Mouse (Mus musculus): ENCODE results near the gene Auts2. TPM values are rescaled to one million over a fixed set of nuclear protein-coding genes. Genes with fewer than 3 reads are reported as not detected.

The Auts2 gene
- polyA plus RNA-seq, 1 experiment from 2014 or later: 34.5 TPM

- H3K4me1 ChIP-seq (ENCODE audit: control insufficient read depth, insufficient read depth, low read length): peaks cover 29% of the 10 kb centered on the region
- H3K4me2 ChIP-seq (ENCODE audit: low read length): no peak overlapping the region
- no peak overlapping the region for H3K27ac ChIP-seq (ENCODE audit: low read depth, low read length)
- ATAC-seq: no peak
- no peaks in the 10 kb centered on the region for H3K36me3 ChIP-seq (ENCODE audit: control insufficient read depth, insufficient read depth, low read length)
- 14% methylated on average over 4 of the region's 4 CpGs for WGBS
- H3K27me3 ChIP-seq (replicated peaks; ENCODE audit: control insufficient read depth, insufficient read depth, low read length): no peaks in the 10 kb centered on the region
- no peak overlapping the region for H3K4me3 ChIP-seq (ENCODE audit: low read depth, low read length)
- no peak overlapping the region for H3K9ac ChIP-seq (ENCODE audit: low read length)
- no peak for DNase-seq (ENCODE audit: low spot score)
- H3K9me3 ChIP-seq (replicated peaks; ENCODE audit: control insufficient read depth, low read length): no peaks in the 10 kb centered on the region
Observed at GRCm38 (mm10) chr5:132491508-132491907, 51.6 kb downstream of the Auts2 start.

GRCm38 (mm10) chr5:132490326-132490725, 52.8 kb downstream of the Auts2 start:
- H3K36me3 ChIP-seq (ENCODE audit: control insufficient read depth, insufficient read depth, low read length): no peaks in the 10 kb centered on the region
- no peak overlapping the region for H3K27ac ChIP-seq (ENCODE audit: low read depth, low read length)
- peaks cover 33% of the 10 kb centered on the region for H3K4me1 ChIP-seq (ENCODE audit: control insufficient read depth, insufficient read depth, low read length)
- no peak for DNase-seq (ENCODE audit: low spot score)
- H3K4me3 ChIP-seq (ENCODE audit: low read depth, low read length): no peak overlapping the region
- H3K9ac ChIP-seq (ENCODE audit: low read length): no peak overlapping the region
- WGBS: 93% methylated on average over 1 of the region's 1 CpGs
- H3K27me3 ChIP-seq (replicated peaks; ENCODE audit: control insufficient read depth, insufficient read depth, low read length): no peaks in the 10 kb centered on the region
- no peaks in the 10 kb centered on the region for H3K9me3 ChIP-seq (replicated peaks; ENCODE audit: control insufficient read depth, low read length)
- H3K4me2 ChIP-seq (ENCODE audit: low read length): no peak overlapping the region
- no peak for ATAC-seq

- DNase-seq (ENCODE audit: low spot score) (no peak), ATAC-seq (no peak)
- Histone ChIP-seq H3K9ac (ENCODE audit: low read length) (no peak overlapping the region), H3K9me3 (replicated peaks; ENCODE audit: control insufficient read depth, low read length) (no peaks in the 10 kb centered on the region), H3K4me3 (ENCODE audit: low read depth, low read length) (no peak overlapping the region), H3K4me1 (ENCODE audit: control insufficient read depth, insufficient read depth, low read length) (peaks cover 33% of the 10 kb centered on the region), H3K36me3 (ENCODE audit: control insufficient read depth, insufficient read depth, low read length) (no peaks in the 10 kb centered on the region), H3K4me2 (ENCODE audit: low read length) (no peak overlapping the region), H3K27ac (ENCODE audit: low read depth, low read length) (no peak overlapping the region), H3K27me3 (replicated peaks; ENCODE audit: control insufficient read depth, insufficient read depth, low read length) (no peaks in the 10 kb centered on the region)
- WGBS: 47% methylated on average over 7 of the region's 7 CpGs
Observed at GRCm38 (mm10) chr5:132489736-132490313, 53.3 kb downstream of the Auts2 start.

GRCm38 (mm10) chr5:132486831-132487230, 56.3 kb downstream of the Auts2 start:
- 12% methylated on average over 7 of the region's 7 CpGs for WGBS
- Histone ChIP-seq H3K36me3 (ENCODE audit: control insufficient read depth, insufficient read depth, low read length) (no peaks in the 10 kb centered on the region), H3K4me2 (ENCODE audit: low read length) (no peak overlapping the region), H3K9me3 (replicated peaks; ENCODE audit: control insufficient read depth, low read length) (no peaks in the 10 kb centered on the region), H3K9ac (ENCODE audit: low read length) (no peak overlapping the region), H3K4me1 (ENCODE audit: control insufficient read depth, insufficient read depth, low read length) (peaks cover 32% of the 10 kb centered on the region), H3K27ac (ENCODE audit: low read depth, low read length) (no peak overlapping the region), H3K4me3 (ENCODE audit: low read depth, low read length) (no peak overlapping the region), H3K27me3 (replicated peaks; ENCODE audit: control insufficient read depth, insufficient read depth, low read length) (no peaks in the 10 kb centered on the region)
- no peak for ATAC-seq
- DNase-seq (ENCODE audit: low spot score): no peak

GRCm38 (mm10) chr5:132485994-132486393, 57.1 kb downstream of the Auts2 start:
- no peaks in the 10 kb centered on the region for H3K9me3 ChIP-seq (replicated peaks; ENCODE audit: control insufficient read depth, low read length)
- DNase-seq (ENCODE audit: low spot score) (no peak), ATAC-seq (no peak)
- peaks cover 34% of the 10 kb centered on the region for H3K4me1 ChIP-seq (ENCODE audit: control insufficient read depth, insufficient read depth, low read length)
- no peaks in the 10 kb centered on the region for H3K27me3 ChIP-seq (replicated peaks; ENCODE audit: control insufficient read depth, insufficient read depth, low read length)
- WGBS: 87% methylated on average over 6 of the region's 6 CpGs
- no peak overlapping the region for H3K4me2 ChIP-seq (ENCODE audit: low read length)
- H3K27ac ChIP-seq (ENCODE audit: low read depth, low read length): no peak overlapping the region
- no peaks in the 10 kb centered on the region for H3K36me3 ChIP-seq (ENCODE audit: control insufficient read depth, insufficient read depth, low read length)
- no peak overlapping the region for H3K4me3 ChIP-seq (ENCODE audit: low read depth, low read length)
- no peak overlapping the region for H3K9ac ChIP-seq (ENCODE audit: low read length)

GRCm38 (mm10) chr5:132485448-132485847, 57.7 kb downstream of the Auts2 start:
- 71% methylated on average over 3 of the region's 3 CpGs for WGBS
- no peak for ATAC-seq
- Histone ChIP-seq H3K27ac (ENCODE audit: low read depth, low read length) (no peak overlapping the region), H3K4me2 (ENCODE audit: low read length) (no peak overlapping the region), H3K36me3 (ENCODE audit: control insufficient read depth, insufficient read depth, low read length) (no peaks in the 10 kb centered on the region), H3K4me1 (ENCODE audit: control insufficient read depth, insufficient read depth, low read length) (peaks cover 39% of the 10 kb centered on the region), H3K4me3 (ENCODE audit: low read depth, low read length) (no peak overlapping the region), H3K9ac (ENCODE audit: low read length) (no peak overlapping the region), H3K27me3 (replicated peaks; ENCODE audit: control insufficient read depth, insufficient read depth, low read length) (no peaks in the 10 kb centered on the region), H3K9me3 (replicated peaks; ENCODE audit: control insufficient read depth, low read length) (no peaks in the 10 kb centered on the region)
- no peak for DNase-seq (ENCODE audit: low spot score)

GRCm38 (mm10) chr5:132481476-132481875, 61.7 kb downstream of the Auts2 start:
- no peak overlapping the region for H3K9ac ChIP-seq (ENCODE audit: low read length)
- no peak for ATAC-seq
- WGBS: 65% methylated on average over 3 of the region's 3 CpGs

GRCm38 (mm10) chr5:132480461-132480860, 62.7 kb downstream of the Auts2 start:
- Histone ChIP-seq H3K27me3 (replicated peaks; ENCODE audit: control insufficient read depth, insufficient read depth, low read length) (no peaks in the 10 kb centered on the region), H3K4me2 (ENCODE audit: low read length) (no peak overlapping the region), H3K36me3 (ENCODE audit: control insufficient read depth, insufficient read depth, low read length) (no peaks in the 10 kb centered on the region), H3K9ac (ENCODE audit: low read length) (no peak overlapping the region), H3K27ac (ENCODE audit: low read depth, low read length) (no peak overlapping the region; the same call in 1 of the 2 replicates), H3K9me3 (replicated peaks; ENCODE audit: control insufficient read depth, low read length) (no peaks in the 10 kb centered on the region), H3K4me3 (ENCODE audit: low read depth, low read length) (no peak overlapping the region), H3K4me1 (ENCODE audit: control insufficient read depth, insufficient read depth, low read length) (peaks cover 39% of the 10 kb centered on the region)
- DNase-seq (ENCODE audit: low spot score) (peak; percentile 62), ATAC-seq (peak; percentile 42; the same call in 1 of the 2 replicates)
- 24% methylated on average over 6 of the region's 6 CpGs for WGBS

More at GRCm38 (mm10) chr5:132481476-132481875, 61.7 kb downstream of the Auts2 start:
- no peak for DNase-seq (ENCODE audit: low spot score)
- H3K9me3 ChIP-seq (replicated peaks; ENCODE audit: control insufficient read depth, low read length): no peaks in the 10 kb centered on the region
- peaks cover 42% of the 10 kb centered on the region for H3K4me1 ChIP-seq (ENCODE audit: control insufficient read depth, insufficient read depth, low read length)
- no peaks in the 10 kb centered on the region for H3K36me3 ChIP-seq (ENCODE audit: control insufficient read depth, insufficient read depth, low read length)
- no peaks in the 10 kb centered on the region for H3K27me3 ChIP-seq (replicated peaks; ENCODE audit: control insufficient read depth, insufficient read depth, low read length)
- no peak overlapping the region for H3K4me2 ChIP-seq (ENCODE audit: low read length)
- H3K4me3 ChIP-seq (ENCODE audit: low read depth, low read length): no peak overlapping the region
- H3K27ac ChIP-seq (ENCODE audit: low read depth, low read length): no peak overlapping the region

GRCm38 (mm10) chr5:132479227-132479857, 63.8 kb downstream of the Auts2 start:
- WGBS: 48% methylated on average over 11 of the region's 11 CpGs
- H3K4me1 ChIP-seq (ENCODE audit: control insufficient read depth, insufficient read depth, low read length): peaks cover 39% of the 10 kb centered on the region
- H3K4me3 ChIP-seq (ENCODE audit: low read depth, low read length): no peak overlapping the region

More at GRCm38 (mm10) chr5:132479227-132479857, 63.8 kb downstream of the Auts2 start:
- DNase-seq (ENCODE audit: low spot score): no peak
- ATAC-seq: no peak
- no peaks in the 10 kb centered on the region for H3K36me3 ChIP-seq (ENCODE audit: control insufficient read depth, insufficient read depth, low read length)
- no peak overlapping the region for H3K27ac ChIP-seq (ENCODE audit: low read depth, low read length)
- no peaks in the 10 kb centered on the region for H3K27me3 ChIP-seq (replicated peaks; ENCODE audit: control insufficient read depth, insufficient read depth, low read length)
- no peak overlapping the region for H3K9ac ChIP-seq (ENCODE audit: low read length)
- no peak overlapping the region for H3K4me2 ChIP-seq (ENCODE audit: low read length)
- no peaks in the 10 kb centered on the region for H3K9me3 ChIP-seq (replicated peaks; ENCODE audit: control insufficient read depth, low read length)
